Mouse (Mus musculus) heart, embryonic 14.5 days (tissue): ENCODE data around the gene Llgl2. TPM values are rescaled to one million over a fixed set of nuclear protein-coding genes. Genes with fewer than 3 reads are reported as not detected.

ENCODE experiments used
- ATAC-seq: fragments of 200-750 bp; cut with Nextera tagmentation; 2 replicates; pipeline ENCODE4 v1.8.0; 2017; ENCODE audit warnings: low read depth, moderate TSS enrichment; ENCODE audit not compliant: insufficient number of reproducible peaks, insufficient read depth, low FRiP score
- H3K27ac ChIP-seq, 2 experiments: fragments of 200-500 bp in 1 of 2; fragments of 300-500 bp in 1 of 2; sonication (generic) in 1 of 2; replicated peaks in 1 of 2; 2 replicates each; pipeline ENCODE4 v1.5.1; 2012 to 2014; ENCODE audit warnings: low read depth in 2 of 2, low read length in 2 of 2, control low read depth in 1 of 2, mild to moderate bottlenecking in 1 of 2, mixed read lengths in 1 of 2; ENCODE audit not compliant: control insufficient read depth in 1 of 2, insufficient read depth in 1 of 2
- H3K27me3 ChIP-seq: fragments of 300-500 bp; sonication (generic); 2 replicates; pipeline ENCODE4 v1.6.1; 2014; ENCODE audit warnings: mild to moderate bottlenecking, low read length, control low read depth; ENCODE audit not compliant: control insufficient read depth, insufficient read depth
- H3K36me3 ChIP-seq: fragments of 300-500 bp; sonication (generic); 2 replicates; pipeline ENCODE4 v1.6.1; 2014; ENCODE audit warnings: mild to moderate bottlenecking, control low read depth, low read length, mixed read lengths; ENCODE audit not compliant: control insufficient read depth, insufficient read depth
- H3K4me1 ChIP-seq, 2 experiments: fragments of 200-500 bp in 1 of 2; fragments of 300-500 bp in 1 of 2; sonication (generic) in 1 of 2; 2 replicates each; pipeline ENCODE4 v1.6.1; 2012 to 2014; ENCODE audit warnings: low read length in 2 of 2, control low read depth in 1 of 2, mixed read lengths in 1 of 2; ENCODE audit not compliant: control insufficient read depth in 2 of 2, insufficient read depth in 2 of 2
- H3K4me2 ChIP-seq: fragments of 300-500 bp; sonication (generic); 2 replicates; pipeline ENCODE4 v1.6.1; 2014; ENCODE audit warnings: mild to moderate bottlenecking, low read length
- H3K4me3 ChIP-seq, 2 experiments: fragments of 200-500 bp in 1 of 2; fragments of 300-500 bp in 1 of 2; sonication (generic) in 1 of 2; 2 replicates each; pipeline ENCODE4 v1.5.1; 2012 to 2014; ENCODE audit warnings: low read length in 2 of 2, mild to moderate bottlenecking in 2 of 2, control low read depth in 1 of 2, low read depth in 1 of 2, moderate library complexity in 1 of 2; ENCODE audit not compliant: control insufficient read depth in 1 of 2, insufficient read depth in 1 of 2
- H3K9ac ChIP-seq: fragments of 300-500 bp; sonication (generic); 2 replicates; pipeline ENCODE4 v1.6.1; 2014; ENCODE audit warnings: mild to moderate bottlenecking, low read length
- H3K9me3 ChIP-seq: fragments of 300-500 bp; sonication (generic); 2 replicates; pipeline ENCODE4 v1.6.1; 2016; ENCODE audit warnings: low read length, control low read depth; ENCODE audit not compliant: control insufficient read depth
- WGBS: fragments of 180-500 bp; shearing (Covaris S2); extraction: QIAGEN DNeasy Blood & Tissue Kit; methylation state at CpG from one replicate; pipeline ENCODE4 v1.1.7; 2014; 5-methylcytosine and 5-hydroxymethylcytosine counted together
- polyA plus RNA-seq: library from polyadenylated mRNA; unstranded; fragments of >200 nt; fragmentation: Nextera tagmentation; extraction: Ambion mirVana; gene quantifications from 2 replicates; pipeline ENCODE4 v1.2.1, GENCODE M21; 2014

The Llgl2 gene
- polyA plus RNA-seq, 1 experiment from 2014 or later = 15.5 TPM

DNA sequence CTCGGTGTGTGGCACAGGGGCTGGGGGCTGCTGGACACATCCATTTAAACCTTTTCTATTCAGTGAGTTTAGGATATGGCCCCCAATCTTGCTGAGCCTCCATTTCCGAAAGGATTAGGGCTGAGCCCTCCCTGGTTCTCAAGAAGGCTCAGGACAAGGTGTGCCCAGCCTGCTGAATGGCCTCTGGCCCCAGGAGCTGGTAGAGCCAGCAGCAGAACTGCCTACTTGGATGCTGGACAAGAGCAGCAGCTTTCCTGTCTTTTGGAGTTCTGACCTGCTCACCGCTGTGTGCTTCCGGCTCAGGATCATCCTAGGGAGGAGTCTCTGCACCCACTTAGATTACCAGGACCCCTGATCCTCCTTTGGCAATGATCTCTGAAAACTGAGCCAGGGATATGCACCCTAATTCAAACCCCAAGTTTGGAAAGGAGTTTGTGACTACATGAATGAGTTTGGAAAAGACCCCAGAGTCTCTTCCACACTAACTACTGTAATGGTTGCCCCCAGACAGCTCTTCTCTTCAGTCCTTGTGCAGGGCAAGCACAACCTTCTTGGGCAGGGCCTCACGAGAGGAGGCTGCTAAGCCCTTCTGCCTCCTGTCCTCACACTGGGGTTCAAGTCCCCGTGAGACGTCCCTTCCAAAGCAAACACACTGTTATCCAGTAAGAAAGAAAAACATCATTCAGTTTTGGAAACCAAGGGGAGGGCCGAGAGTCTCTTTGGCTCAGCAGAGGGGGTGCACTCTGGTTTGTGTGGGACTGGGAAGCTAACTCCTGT is 76.9 kb downstream of the Llgl2 start:
- 52% methylated on average over 8 of the region's 8 CpGs for WGBS
- ATAC-seq = no peak
- H3K9ac ChIP-seq = peak overlapping the region; percentile 73

DNA sequence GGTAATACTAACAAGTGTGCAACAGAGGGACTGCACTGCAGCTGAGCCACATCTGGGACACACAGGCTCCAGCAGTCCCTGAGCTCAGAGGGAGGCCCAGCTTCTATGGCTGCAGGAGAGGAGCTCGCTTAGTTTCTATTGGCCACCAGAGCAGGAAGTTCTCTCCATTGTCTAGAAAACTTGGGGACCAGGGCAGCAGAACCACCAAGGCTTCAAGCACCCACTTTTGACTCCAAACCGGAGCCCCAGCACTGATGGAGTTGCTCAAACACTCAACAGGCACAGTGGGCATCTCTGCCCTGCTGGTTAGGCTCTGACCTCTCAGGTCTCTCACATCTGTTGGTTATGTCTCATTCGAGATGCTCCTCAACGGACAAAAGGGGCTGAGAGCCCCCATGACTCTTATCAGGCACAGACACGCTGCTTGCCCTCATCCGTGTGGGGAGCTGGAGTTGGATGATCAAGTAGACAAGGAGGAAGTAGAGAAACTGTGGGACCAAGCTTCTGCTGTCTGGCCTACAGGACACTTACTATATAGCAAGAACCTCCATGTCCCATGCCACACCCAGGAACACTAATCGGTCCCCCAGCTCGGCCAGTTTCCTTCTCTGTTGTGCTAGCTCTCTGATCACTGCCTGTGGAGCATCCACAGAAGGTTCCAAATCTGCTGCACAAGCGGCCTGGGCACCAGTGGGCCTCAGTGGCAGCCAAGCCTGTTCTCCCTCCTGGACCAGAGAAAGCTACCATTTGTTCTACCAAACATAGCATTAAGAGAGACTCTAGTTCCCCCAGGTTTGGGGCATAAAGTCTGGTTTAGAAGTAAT is 77.7 kb downstream of the Llgl2 start:
- H3K4me3 ChIP-seq = peak overlapping the region; percentile 42 to 48; a peak in 3 of 4 replicates
- H3K9me3 ChIP-seq = no peaks in the 10 kb centered on the region
- peaks cover 68 to 76% of the 10 kb centered on the region in 2 experiments for H3K4me1 ChIP-seq
- no peak for ATAC-seq
- H3K36me3 ChIP-seq = peaks cover 17% of the 10 kb centered on the region
- 61% methylated on average over 9 of the region's 9 CpGs for WGBS
- peak overlapping the region; percentile 98 to 99 for H3K27ac ChIP-seq
- peak overlapping the region; percentile 73 for H3K9ac ChIP-seq
- no peaks in the 10 kb centered on the region for H3K27me3 ChIP-seq
- H3K4me2 ChIP-seq = peak overlapping the region; percentile 72

More for the DNA sequence above, 76.9 kb downstream of the Llgl2 start:
- H3K36me3 ChIP-seq = peaks cover 10% of the 10 kb centered on the region; the same call in 1 of the 2 replicates
- no peaks in the 10 kb centered on the region for H3K9me3 ChIP-seq
- H3K4me1 ChIP-seq = peaks cover 64 to 72% of the 10 kb centered on the region in 2 experiments
- no peaks in the 10 kb centered on the region for H3K27me3 ChIP-seq
- peak overlapping the region; percentile 72 for H3K4me2 ChIP-seq
- peak overlapping the region; percentile 42 to 48 for H3K4me3 ChIP-seq
- H3K27ac ChIP-seq = peak overlapping the region; percentile 98 to 99

DNA sequence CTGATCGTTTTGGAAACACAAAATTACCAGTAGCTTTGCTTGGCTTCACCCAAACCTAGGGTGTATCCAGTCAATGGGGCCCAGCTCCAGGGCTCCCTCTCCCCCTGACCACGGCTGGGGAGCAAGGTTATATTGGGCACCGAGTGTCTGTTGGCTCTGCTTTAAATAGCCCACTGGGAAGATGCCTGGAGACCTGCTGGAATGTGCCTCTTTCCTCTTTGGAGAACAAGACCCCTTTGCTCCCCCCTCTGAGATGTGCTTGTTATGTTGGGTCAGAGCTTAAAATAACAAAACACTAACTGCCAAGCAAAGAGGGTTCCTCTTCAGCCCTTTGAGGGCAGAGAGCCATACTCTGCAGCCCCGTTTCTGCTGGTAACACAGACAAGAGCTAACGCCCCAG is 78.3 kb downstream of the Llgl2 start:
- H3K36me3 ChIP-seq = peaks cover 23% of the 10 kb centered on the region
- H3K4me3 ChIP-seq = no peak overlapping the region
- peak; percentile 23 for ATAC-seq
- 29% methylated on average over 5 of the region's 5 CpGs for WGBS
- peak overlapping the region; percentile 72 for H3K4me2 ChIP-seq
- peak overlapping the region; percentile 98 to 99 for H3K27ac ChIP-seq
- peaks cover 68 to 76% of the 10 kb centered on the region in 2 experiments for H3K4me1 ChIP-seq
- H3K9ac ChIP-seq = peak overlapping the region; percentile 73
- no peaks in the 10 kb centered on the region for H3K9me3 ChIP-seq
- H3K27me3 ChIP-seq = no peaks in the 10 kb centered on the region

- Histone ChIP-seq H3K36me3 (peaks cover 26% of the 10 kb centered on the region), H3K4me3 (no peak overlapping the region), H3K27ac (peak overlapping the region; percentile 98 to 99), H3K4me1 (peaks cover 68 to 76% of the 10 kb centered on the region in 2 experiments), H3K4me2 (peak overlapping the region; percentile 72), H3K9ac (peak overlapping the region; percentile 73), H3K27me3 (no peaks in the 10 kb centered on the region), H3K9me3 (no peaks in the 10 kb centered on the region)
- no peak for ATAC-seq
- WGBS = 64% methylated on average over 1 of the region's 1 CpGs
Measured at GRCm38 (mm10) chr11:115902831-115903230, 79.0 kb downstream of the Llgl2 start.

DNA sequence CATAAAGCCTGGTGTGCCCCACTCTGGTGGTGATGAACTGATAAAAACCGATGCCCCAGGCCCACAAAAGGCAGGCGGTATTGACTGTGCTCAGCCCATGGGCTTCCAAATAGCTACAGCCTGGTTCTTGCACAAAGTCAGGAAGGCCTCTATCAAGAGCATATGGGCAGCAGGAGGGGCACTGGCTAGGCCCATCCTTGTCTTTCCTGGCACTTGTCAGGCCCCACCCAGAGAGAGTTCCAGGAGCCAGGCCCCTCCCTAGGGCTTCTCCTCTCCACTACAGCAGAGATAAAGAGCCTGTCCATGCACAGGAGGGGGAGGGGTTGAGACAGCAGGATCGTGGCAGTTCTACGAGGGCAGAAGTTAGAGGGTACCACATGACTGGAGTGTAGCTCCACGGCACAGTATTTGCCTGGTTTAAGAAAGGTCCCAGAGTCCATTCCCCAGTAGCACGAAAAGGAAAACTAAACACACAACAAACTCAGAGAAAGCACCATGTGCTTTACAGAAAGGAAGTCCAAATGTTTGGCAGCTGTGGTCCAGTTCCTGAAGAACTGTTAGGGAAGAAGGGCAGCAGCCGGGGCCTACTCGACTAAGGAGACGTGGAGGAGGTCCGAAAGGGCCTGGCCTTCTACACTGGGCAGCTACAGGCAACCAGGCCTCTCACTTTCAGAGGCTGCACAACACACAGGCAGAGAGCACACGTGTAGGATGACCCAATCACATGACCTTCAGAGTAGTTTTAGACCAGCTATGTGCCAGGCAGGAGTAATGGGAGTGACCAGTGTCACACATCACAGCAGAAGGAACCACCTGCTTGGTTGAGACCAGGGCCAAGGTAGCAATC is 79.8 kb downstream of the Llgl2 start:
- Histone ChIP-seq H3K9ac (peak overlapping the region; percentile 73), H3K4me1 (peaks cover 65 to 73% of the 10 kb centered on the region in 2 experiments), H3K4me3 (no peak overlapping the region), H3K4me2 (peak overlapping the region; percentile 72), H3K27me3 (no peaks in the 10 kb centered on the region), H3K27ac (peak overlapping the region; percentile 98 to 99), H3K36me3 (peaks cover 34% of the 10 kb centered on the region), H3K9me3 (no peaks in the 10 kb centered on the region)
- peak; percentile 85 for ATAC-seq
- WGBS = 27% methylated on average over 11 of the region's 11 CpGs

GRCm38 (mm10) chr11:115904231-115904955 is 80.5 kb downstream of the Llgl2 start:
- H3K36me3 ChIP-seq = peaks cover 36% of the 10 kb centered on the region
- H3K4me2 ChIP-seq = peak overlapping the region; percentile 72; the same call in 1 of the 2 replicates
- no peaks in the 10 kb centered on the region for H3K9me3 ChIP-seq
- peaks cover 61 to 65% of the 10 kb centered on the region in 2 experiments for H3K4me1 ChIP-seq
- WGBS = 61% methylated on average over 8 of the region's 8 CpGs
- ATAC-seq = no peak
- no peak overlapping the region for H3K4me3 ChIP-seq
- peak overlapping the region; percentile 98 to 99 for H3K27ac ChIP-seq
- peak overlapping the region; percentile 59 for H3K9ac ChIP-seq
- no peaks in the 10 kb centered on the region for H3K27me3 ChIP-seq
